Mouse (Mus musculus): ENCODE measurements around the gene Gm16253.

DNA sequence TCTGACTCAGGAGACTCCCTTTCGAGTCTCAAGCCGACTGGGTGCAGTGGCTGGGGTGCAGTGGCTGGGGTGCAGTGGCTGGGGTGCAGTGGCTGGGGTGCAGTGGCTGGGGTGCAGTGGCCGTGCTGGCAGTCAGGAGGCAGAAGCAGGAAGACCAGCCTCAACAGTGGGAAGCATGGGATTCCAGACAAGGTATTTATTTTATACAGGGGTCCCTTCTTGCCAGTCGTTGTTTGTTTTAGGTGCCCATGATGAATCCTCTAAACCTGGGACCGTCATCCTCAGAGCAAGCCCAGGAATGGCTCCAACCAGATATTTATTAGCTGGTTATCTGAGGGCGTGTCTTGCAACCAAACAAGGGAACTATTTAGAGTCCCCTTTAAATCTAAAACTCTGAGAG is 23.2 kb upstream of the Gm16253 start:
- no peak for TF ChIP-seq POLR2A (IDR thresholded peaks at IDR 0.05; ENCODE audit: borderline replicate concordance, low read depth, low read length)
- no peak for TF ChIP-seq CTCF (IDR thresholded peaks at IDR 0.05; ENCODE audit: low read depth, low read length)

Measured in bone marrow macrophage, adult 2 months (primary cell).